Mouse (Mus musculus): ENCODE data around the gene Atrx. TPM values are rescaled to one million over a fixed set of nuclear protein-coding genes. Genes with fewer than 3 reads are reported as not detected.
"Not testable (repeated sequence)": the region's sequence is repeated elsewhere in the genome, so short reads cannot be mapped to it uniquely, and the experiment has no call there.

Atrx gene
- polyA plus RNA-seq (2015; fragmentation: Nextera tagmentation; extraction: Ambion mirVana): 257 and 279 TPM in 2 replicates

- Histone ChIP-seq H3K9ac (replicated peaks) (peak within 1 kb of the TSS; percentile 89), H3K4me3 (replicated peaks) (peak within 1 kb of the TSS; percentile 69), H3K27me3 (no peaks in the 10 kb centered on the region), H3K9me3 (no peaks in the 10 kb centered on the region), H3K36me3 (no peaks in the 10 kb centered on the region), H3K4me2 (replicated peaks) (peak within 1 kb of the TSS; percentile 56), H3K4me1 (replicated peaks) (peaks cover 16% of the 10 kb centered on the region), H3K27ac (peak within 1 kb of the TSS; percentile 94)
- ATAC-seq: peak; percentile 94
- 27% methylated on average over 42 of the region's 42 CpGs for WGBS
These were observed at the start of gene Atrx for GRCm38 (mm10) chrX:105928861-105929477. Atrx (minus strand) TSS chrX:105929403.

- ATAC-seq; H3K36me3 ChIP-seq; H3K4me2 ChIP-seq (replicated peaks); H3K4me1 ChIP-seq (replicated peaks); H3K27me3 ChIP-seq; H3K9ac ChIP-seq (replicated peaks); H3K4me3 ChIP-seq (replicated peaks); H3K9me3 ChIP-seq; H3K27ac ChIP-seq: not testable (repeated sequence)
- 79% methylated on average over 14 of the region's 14 CpGs for WGBS
These were observed 27.9 kb upstream of the Atrx start for GRCm38 (mm10) chrX:105957091-105957490.

- 84% methylated on average over 2 of the region's 2 CpGs for WGBS
- Histone ChIP-seq H3K9ac (replicated peaks) (no peak overlapping the region), H3K36me3 (no peaks in the 10 kb centered on the region), H3K27me3 (no peaks in the 10 kb centered on the region), H3K27ac (no peak overlapping the region), H3K9me3 (no peaks in the 10 kb centered on the region), H3K4me1 (replicated peaks) (no peaks in the 10 kb centered on the region), H3K4me2 (replicated peaks) (no peak overlapping the region), H3K4me3 (replicated peaks) (no peak overlapping the region)
- no peak for ATAC-seq
These were observed 24.8 kb upstream of the Atrx start for GRCm38 (mm10) chrX:105953999-105954398.

GRCm38 (mm10) chrX:105946357-105946756 lies 17.2 kb upstream of the Atrx start:
- Histone ChIP-seq H3K36me3 (no peaks in the 10 kb centered on the region), H3K4me2 (replicated peaks) (no peak overlapping the region), H3K9ac (replicated peaks) (no peak overlapping the region), H3K27me3 (no peaks in the 10 kb centered on the region), H3K4me3 (replicated peaks) (no peak overlapping the region), H3K4me1 (replicated peaks) (no peaks in the 10 kb centered on the region), H3K9me3 (no peaks in the 10 kb centered on the region), H3K27ac (no peak overlapping the region)
- WGBS: 53% methylated on average over 1 of the region's 1 CpGs
- ATAC-seq: no peak

GRCm38 (mm10) chrX:105939245-105939644 lies 10.0 kb upstream of the Atrx start:
- ATAC-seq: no peak
- H3K4me3 ChIP-seq (replicated peaks): no peak overlapping the region
- WGBS: 88% methylated on average over 7 of the region's 7 CpGs
- no peaks in the 10 kb centered on the region for H3K27me3 ChIP-seq
- no peaks in the 10 kb centered on the region for H3K36me3 ChIP-seq
- no peak overlapping the region for H3K9ac ChIP-seq (replicated peaks)
- H3K27ac ChIP-seq: no peak overlapping the region
- H3K4me2 ChIP-seq (replicated peaks): no peak overlapping the region
- no peaks in the 10 kb centered on the region for H3K4me1 ChIP-seq (replicated peaks)
- H3K9me3 ChIP-seq: no peaks in the 10 kb centered on the region

- H3K4me3 ChIP-seq (replicated peaks): no peak overlapping the region
- no peak overlapping the region for H3K9ac ChIP-seq (replicated peaks)
- WGBS: 75% methylated on average over 2 of the region's 2 CpGs
- no peak overlapping the region for H3K27ac ChIP-seq
- H3K36me3 ChIP-seq: no peaks in the 10 kb centered on the region
- no peak for ATAC-seq
- no peaks in the 10 kb centered on the region for H3K4me1 ChIP-seq (replicated peaks)
- H3K27me3 ChIP-seq: no peaks in the 10 kb centered on the region
- H3K9me3 ChIP-seq: no peaks in the 10 kb centered on the region
- H3K4me2 ChIP-seq (replicated peaks): no peak overlapping the region
These were observed 8.5 kb upstream of the Atrx start for GRCm38 (mm10) chrX:105937736-105938135.

- Histone ChIP-seq H3K4me2 (replicated peaks) (no peak overlapping the region), H3K9ac (replicated peaks) (no peak overlapping the region), H3K27ac (no peak overlapping the region), H3K27me3 (no peaks in the 10 kb centered on the region), H3K9me3 (no peaks in the 10 kb centered on the region), H3K4me3 (replicated peaks) (no peak overlapping the region), H3K4me1 (replicated peaks) (no peaks in the 10 kb centered on the region), H3K36me3 (no peaks in the 10 kb centered on the region)
- ATAC-seq: no peak
- WGBS: 72% methylated on average over 5 of the region's 5 CpGs
These were observed 5.1 kb upstream of the Atrx start for GRCm38 (mm10) chrX:105934341-105934740.

- peak overlapping the region; percentile 34 for H3K4me2 ChIP-seq (replicated peaks)
- no peaks in the 10 kb centered on the region for H3K9me3 ChIP-seq
- ATAC-seq: peak; percentile 54
- peak overlapping the region; percentile 94 for H3K27ac ChIP-seq
- no peaks in the 10 kb centered on the region for H3K27me3 ChIP-seq
- WGBS: 39% methylated on average over 8 of the region's 8 CpGs
- H3K4me1 ChIP-seq (replicated peaks): peaks cover 16% of the 10 kb centered on the region
- peak overlapping the region; percentile 69 for H3K4me3 ChIP-seq (replicated peaks)
- no peak overlapping the region for H3K9ac ChIP-seq (replicated peaks)
- H3K36me3 ChIP-seq: no peaks in the 10 kb centered on the region
These were observed 355 bp upstream of the Atrx start for GRCm38 (mm10) chrX:105929478-105930038.

GRCm38 (mm10) chrX:105927941-105928860 lies 1.0 kb downstream of the Atrx start:
- Histone ChIP-seq H3K27me3 (no peaks in the 10 kb centered on the region), H3K4me3 (replicated peaks) (peak overlapping the region; percentile 69), H3K4me1 (replicated peaks) (peaks cover 16% of the 10 kb centered on the region), H3K4me2 (replicated peaks) (peak overlapping the region; percentile 56), H3K9me3 (no peaks in the 10 kb centered on the region), H3K27ac (peak overlapping the region; percentile 94), H3K9ac (replicated peaks) (peak overlapping the region; percentile 89), H3K36me3 (peaks cover 2% of the 10 kb centered on the region; the same call in 1 of the 2 replicates)
- peak; percentile 68 for ATAC-seq
- 25% methylated on average over 33 of the region's 69 CpGs for WGBS

GRCm38 (mm10) chrX:105926121-105926735 lies 3.0 kb downstream of the Atrx start:
- Histone ChIP-seq H3K4me2 (replicated peaks) (peak overlapping the region; percentile 56), H3K36me3 (peaks cover 2% of the 10 kb centered on the region; the same call in 1 of the 2 replicates), H3K27me3 (no peaks in the 10 kb centered on the region), H3K9me3 (no peaks in the 10 kb centered on the region), H3K4me1 (replicated peaks) (peaks cover 16% of the 10 kb centered on the region), H3K27ac (no peak overlapping the region), H3K9ac (replicated peaks) (no peak overlapping the region), H3K4me3 (replicated peaks) (peak overlapping the region; percentile 69)
- ATAC-seq: no peak
- WGBS: 77% methylated on average over 12 of the region's 12 CpGs

GRCm38 (mm10) chrX:105924326-105925070 lies 4.7 kb downstream of the Atrx start:
- no peak for ATAC-seq
- no peaks in the 10 kb centered on the region for H3K9me3 ChIP-seq

More at GRCm38 (mm10) chrX:105924326-105925070, 4.7 kb downstream of the Atrx start:
- H3K9ac ChIP-seq (replicated peaks): no peak overlapping the region
- H3K4me3 ChIP-seq (replicated peaks): no peak overlapping the region
- no peaks in the 10 kb centered on the region for H3K27me3 ChIP-seq
- H3K4me1 ChIP-seq (replicated peaks): peaks cover 16% of the 10 kb centered on the region
- H3K36me3 ChIP-seq: peaks cover 2% of the 10 kb centered on the region; the same call in 1 of the 2 replicates
- 89% methylated on average over 5 of the region's 5 CpGs for WGBS
- H3K4me2 ChIP-seq (replicated peaks): no peak overlapping the region
- no peak overlapping the region for H3K27ac ChIP-seq
